Mouse (Mus musculus) CH12.LX (cell line): ENCODE results near the gene Tnc.

Experiments
- CHD2 ChIP-seq: IDR thresholded peaks from 2 replicates; pipeline ENCODE4 v1.6.1; 2011; ENCODE audit warnings: low read length, improper control_type of control experiment
- CTCF ChIP-seq, 2 experiments: IDR thresholded peaks in 1 of 2; conservative IDR thresholded peaks in 1 of 2; 2 replicates each; pipeline ENCODE4 v1.5.1; 2011 to 2012; ENCODE audit warnings: low read depth in 2 of 2, low read length in 2 of 2, improper control_type of control experiment in 1 of 2, inconsistent platforms in 1 of 2, mild to moderate bottlenecking in 1 of 2, moderate library complexity in 1 of 2
- EP300 ChIP-seq: IDR thresholded peaks from 2 replicates; pipeline ENCODE4 v1.6.1; 2011; ENCODE audit warnings: low read length, improper control_type of control experiment
- HCFC1 ChIP-seq: IDR thresholded peaks from 2 replicates; pipeline ENCODE4 v1.6.1; 2012; ENCODE audit warnings: low read depth, mild to moderate bottlenecking, inconsistent platforms, low read length, improper control_type of control experiment
- MAFK ChIP-seq: IDR thresholded peaks from 2 replicates; pipeline ENCODE4 v1.6.1; 2011; ENCODE audit warnings: low read length, improper control_type of control experiment; ENCODE audit not compliant: insufficient replicate concordance
- MXI1 ChIP-seq: IDR thresholded peaks from 2 replicates; pipeline ENCODE4 v1.6.1; 2011; ENCODE audit warnings: mild to moderate bottlenecking, low read depth, low read length, improper control_type of control experiment
- NRF1 ChIP-seq: IDR thresholded peaks from 2 replicates; pipeline ENCODE4 v1.6.1; 2014; ENCODE audit warnings: low read depth, mild to moderate bottlenecking, inconsistent platforms, low read length, improper control_type of control experiment, moderate library complexity
- POLR2A ChIP-seq: IDR thresholded peaks from 2 replicates; pipeline ENCODE4 v1.6.1; 2011; ENCODE audit warnings: low read depth, mild to moderate bottlenecking, improper control_type of control experiment, low read length
- SIN3A ChIP-seq: IDR thresholded peaks from 2 replicates; pipeline ENCODE4 v1.6.1; 2012; ENCODE audit warnings: low read length, improper control_type of control experiment, inconsistent platforms
- UBTF ChIP-seq: IDR thresholded peaks from 2 replicates; pipeline ENCODE4 v1.6.1; 2012; ENCODE audit warnings: low read depth, mild to moderate bottlenecking, inconsistent platforms, low read length, improper control_type of control experiment, moderate library complexity
- USF2 ChIP-seq: conservative IDR thresholded peaks from 2 replicates; pipeline ENCODE4 v1.6.1; 2011; ENCODE audit warnings: low read depth, low read length, improper control_type of control experiment
- ZKSCAN1 ChIP-seq: IDR thresholded peaks from 2 replicates; pipeline ENCODE4 v1.6.1; 2012; ENCODE audit warnings: low read depth, inconsistent platforms, low read length, improper control_type of control experiment, borderline replicate concordance

DNA sequence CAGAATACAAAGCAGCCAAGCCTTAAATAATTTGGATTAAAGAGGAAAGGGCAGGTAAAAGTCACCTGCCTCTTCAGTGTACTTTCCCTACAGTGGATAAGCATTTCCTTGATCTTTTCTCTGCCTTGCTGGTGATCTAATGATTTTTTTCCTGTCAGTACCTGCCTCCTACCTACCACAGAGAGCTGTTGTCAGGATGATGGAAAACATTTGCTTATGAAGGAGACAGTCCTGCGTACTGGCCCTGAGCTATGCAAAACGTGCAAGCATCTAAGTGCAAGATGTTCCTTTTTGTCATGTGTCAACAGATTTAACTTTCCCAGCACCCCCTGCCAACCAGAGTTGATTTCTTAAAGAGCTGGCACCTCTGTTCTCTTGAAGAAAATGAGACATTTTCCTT, 35.5 kb downstream of the Tnc start:
- TF ChIP-seq USF2 (no peak), CTCF (conservative IDR thresholded peaks at IDR 0.05 in 1 of 2, IDR thresholded peaks at IDR 0.05 in 1 of 2; ENCODE audit: low read depth in 2 of 2, low read length in 2 of 2) (no peak), NRF1 (no peak), HCFC1 (no peak), POLR2A (no peak), EP300 (no peak; the same call in 1 of the 2 replicates), UBTF (no peak), MXI1 (no peak), MAFK (no peak), ZKSCAN1 (no peak), SIN3A (no peak), CHD2 (no peak)
